Mouse (Mus musculus): ENCODE measurements around the gene Gatd1.

Gatd1 gene

DNA sequence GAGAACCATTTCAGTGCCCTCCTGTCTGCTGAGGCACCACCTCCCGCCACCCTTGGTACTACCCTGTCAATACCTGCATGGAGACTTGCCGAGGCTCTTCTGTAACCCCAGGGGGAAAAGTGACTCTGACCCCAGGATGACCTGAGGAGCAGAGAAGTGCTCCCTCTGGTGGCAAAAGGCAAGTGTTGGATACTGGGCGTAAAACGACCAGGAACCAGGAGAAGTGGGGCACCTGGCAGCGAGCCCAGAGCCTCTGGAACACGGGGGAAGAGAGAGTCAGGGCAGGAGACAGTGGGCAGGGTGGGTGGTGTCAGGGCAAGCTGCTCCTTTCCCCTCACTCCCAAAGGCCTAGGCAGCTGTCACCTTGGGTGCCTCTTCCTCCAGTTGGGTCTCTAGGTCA, 26.7 kb upstream of the Gatd1 start:
- peak; percentile 74 for DNase-seq

DNA sequence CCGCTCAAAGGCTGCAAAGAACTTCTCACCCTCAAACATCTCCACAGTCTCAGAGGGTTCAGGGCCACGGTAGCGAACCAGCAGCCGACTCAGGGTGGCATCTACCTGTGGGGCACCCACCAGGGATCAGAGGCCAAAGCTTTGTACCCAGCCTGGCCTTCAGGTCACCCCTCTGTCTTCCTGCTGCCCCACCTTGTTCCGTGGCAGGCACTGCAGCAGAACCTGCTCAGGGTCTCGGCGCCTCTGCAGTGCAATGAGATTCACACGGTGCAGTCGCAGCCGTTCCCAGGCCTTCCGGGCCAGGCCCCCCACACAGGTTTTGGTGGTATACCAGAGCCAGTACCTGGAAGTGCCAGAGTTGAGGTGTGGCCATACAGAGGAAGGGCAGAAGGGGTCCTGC, 25.9 kb upstream of the Gatd1 start:
- DNase-seq: no peak

DNA sequence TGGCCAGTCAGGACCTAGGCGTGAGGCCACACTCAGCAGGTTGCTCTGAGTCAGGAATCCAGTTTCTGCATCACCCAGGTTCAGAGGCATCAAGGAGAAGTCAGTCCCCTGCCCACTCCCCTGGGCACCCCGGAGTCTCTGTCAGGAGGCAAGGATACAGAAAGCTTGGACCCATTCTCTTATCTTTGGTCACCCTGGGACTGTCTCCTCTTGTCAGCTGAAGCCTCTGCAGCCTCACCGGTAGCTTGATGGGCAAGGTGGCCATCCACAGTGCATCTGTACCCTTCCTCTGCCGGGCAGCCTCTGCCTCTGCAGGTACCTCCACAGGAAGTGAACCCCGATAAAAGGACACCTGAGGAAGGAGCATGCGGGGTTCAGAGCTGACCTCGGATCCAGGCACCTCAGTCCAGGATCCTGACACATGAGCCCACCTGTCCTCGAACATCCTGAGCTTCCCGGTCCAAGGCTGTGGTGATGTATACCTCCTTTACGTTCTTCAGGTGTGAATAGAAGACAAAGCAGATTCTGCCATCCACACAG, 25.3 kb upstream of the Gatd1 start:
- no peak for DNase-seq

DNA sequence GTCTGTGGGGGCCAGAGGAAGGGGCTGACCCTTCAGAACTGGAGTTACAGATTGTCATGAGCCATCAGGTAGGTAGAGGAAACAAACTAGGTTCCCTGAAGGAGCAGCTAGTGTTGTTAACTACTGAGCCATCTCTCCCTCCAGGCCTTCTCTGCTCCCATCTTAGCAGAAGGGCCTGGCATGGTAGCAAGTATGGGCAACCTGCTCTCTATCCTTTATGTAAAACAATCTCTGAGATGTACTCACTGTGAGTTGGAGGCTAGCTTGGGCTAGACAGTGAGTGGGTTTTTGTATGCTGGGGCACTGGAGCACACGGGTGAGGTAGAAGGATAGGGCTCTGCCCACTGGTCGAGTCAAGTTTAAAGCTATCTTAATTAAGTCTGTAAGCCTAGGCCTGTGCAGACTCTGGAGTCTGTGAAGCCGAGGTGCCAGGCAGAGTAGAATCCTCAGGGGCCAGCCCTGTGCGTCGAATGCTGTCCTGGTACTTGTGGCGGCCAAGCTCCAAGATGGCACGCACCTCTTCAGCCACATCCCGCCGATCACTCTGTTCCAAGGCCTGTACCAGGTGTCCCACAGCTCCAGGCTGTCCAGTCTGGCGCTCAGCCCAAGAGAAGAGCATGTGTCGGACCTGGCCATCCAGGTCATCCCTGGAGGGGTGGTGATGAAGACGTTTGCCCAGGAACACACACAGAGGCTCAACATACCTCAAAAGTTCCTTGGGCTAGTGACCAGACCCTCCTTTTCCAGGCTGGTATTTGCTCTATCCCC, 24.4 kb upstream of the Gatd1 start:
- no peak for DNase-seq

DNA sequence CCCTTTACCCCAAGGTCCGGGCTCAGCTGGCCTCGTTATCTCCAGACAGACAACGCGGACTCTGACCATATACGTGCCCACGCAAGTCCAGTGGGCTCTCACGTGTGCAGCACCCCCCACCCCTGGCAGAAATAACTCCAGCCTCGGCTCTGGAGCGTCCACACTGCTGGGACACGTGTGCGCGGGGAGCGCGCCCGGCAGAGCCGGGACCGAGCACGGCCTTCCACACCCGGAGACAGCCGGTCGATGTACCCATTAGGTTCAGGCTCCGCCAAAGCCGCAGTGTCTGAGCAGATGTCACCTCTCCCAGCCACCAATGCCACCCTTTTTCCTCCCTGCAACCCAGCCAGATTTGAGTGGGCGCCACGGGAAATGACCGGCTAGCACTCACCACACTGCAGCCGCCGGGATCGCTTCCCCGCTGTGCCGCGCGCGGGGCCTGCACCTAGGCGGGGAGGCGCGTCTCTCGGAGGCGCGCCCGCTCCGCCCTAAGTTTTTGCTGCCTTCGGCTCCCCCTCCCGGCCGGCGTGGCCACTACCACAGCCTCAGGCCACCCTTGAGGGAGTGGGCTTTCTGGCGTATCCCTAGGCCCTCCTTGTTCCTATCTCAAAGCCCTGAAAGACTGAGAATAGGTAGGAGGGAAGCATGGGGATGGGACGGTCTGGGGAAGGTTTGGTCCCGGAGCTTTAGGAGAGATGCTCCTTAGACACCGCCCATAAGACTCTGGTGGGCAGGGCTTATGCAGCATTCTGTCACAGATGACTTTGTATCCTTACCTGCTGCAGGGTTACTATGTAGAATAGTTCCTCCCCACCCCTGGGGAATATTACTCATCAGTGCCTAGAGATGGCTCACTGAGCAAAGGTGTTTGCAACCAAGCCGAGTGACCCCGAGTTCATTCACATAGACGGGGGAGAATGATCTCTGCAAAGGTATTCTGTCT, 23.5 kb upstream of the Gatd1 start, which contains the start of gene Slc25a22:
Gene Slc25a22 (minus strand): TSS at position 715 of the 943 bp plus-strand sequence.
- peak; percentile 87 for DNase-seq

DNA sequence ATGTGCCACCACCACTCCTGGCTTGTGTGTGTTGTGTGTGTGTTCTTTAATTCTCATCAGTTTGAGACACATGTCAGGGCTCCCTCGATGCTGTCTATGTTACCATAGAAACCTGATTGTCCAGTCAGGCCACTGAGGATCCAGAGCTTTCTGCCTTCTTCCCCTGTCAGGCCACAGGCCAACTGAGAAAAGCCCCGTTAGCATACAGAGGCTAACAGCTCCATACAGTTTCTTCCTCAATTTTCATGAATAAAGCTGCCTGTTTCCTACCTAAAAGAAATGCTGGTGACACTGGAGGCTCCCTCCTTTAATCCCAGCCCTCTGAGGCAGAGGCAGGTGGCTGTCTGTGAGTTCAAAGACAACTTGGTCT, 22.6 kb upstream of the Gatd1 start:
- no peak for DNase-seq

DNA sequence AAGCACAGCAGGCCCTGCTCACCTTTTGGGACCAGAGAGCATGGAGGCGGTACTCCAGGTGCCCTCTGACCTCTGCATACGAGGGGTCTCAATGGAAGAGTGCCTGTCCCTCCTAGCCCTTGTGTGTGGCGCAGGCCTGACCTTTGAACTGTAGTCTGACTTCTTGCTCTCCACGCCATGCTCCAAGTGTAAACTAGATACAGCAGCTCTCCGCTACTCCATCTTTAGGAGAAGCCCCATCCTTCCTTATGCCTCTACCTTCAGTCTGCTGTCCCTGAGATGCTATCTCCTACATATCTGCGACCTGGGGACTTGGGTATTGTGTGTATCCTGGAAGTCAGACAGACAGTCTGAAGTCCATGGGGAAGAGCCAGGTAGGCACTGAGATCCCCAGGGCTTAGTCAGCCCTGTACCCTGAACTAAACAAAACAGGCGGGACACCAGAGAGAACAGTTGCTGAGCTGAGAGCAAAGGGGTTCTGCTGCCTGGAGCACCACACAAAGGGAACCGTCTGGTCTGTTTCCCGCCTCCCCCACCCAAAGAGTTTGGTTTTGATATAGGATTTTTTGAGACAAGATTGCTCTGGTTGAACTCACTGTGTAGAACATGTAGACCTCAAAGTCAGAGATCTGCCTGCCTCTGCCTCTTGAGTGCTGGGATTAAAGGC, 22.1 kb upstream of the Gatd1 start:
- DNase-seq: no peak

DNA sequence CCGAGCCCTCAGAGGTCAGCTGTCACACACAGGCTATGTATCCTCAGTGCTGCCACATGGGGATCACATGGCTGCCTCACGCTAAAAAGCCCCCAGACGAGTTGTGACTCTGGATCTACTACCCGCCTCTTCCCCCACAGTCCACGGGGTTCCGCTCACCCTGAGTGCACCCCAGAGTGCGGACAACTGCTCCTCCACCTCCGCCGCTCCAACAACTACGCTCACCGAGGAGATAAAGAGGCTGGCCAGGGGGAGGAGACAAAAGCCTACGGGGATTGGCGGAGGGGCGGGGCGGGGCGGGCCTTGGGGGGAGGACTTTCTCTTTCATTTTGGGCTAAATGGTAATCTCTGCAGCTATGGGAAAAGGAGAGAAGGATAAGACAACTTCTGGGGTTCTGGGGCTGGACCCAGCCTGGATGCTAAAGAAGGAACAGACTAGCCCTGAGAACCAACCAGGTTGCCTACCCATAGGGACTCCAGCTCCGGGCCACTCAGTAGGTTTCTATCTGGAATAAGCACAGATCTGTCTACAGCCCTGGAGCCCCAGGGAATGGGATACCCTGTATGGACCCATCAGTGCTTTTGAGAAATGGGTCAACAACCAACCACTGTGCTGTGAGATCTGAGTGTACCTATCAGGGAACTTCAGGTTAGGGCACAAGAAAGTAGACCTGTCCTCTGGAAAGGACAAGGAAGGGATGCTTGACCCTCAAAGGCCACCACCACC, 21.4 kb upstream of the Gatd1 start:
- DNase-seq: peak; percentile 58

DNA sequence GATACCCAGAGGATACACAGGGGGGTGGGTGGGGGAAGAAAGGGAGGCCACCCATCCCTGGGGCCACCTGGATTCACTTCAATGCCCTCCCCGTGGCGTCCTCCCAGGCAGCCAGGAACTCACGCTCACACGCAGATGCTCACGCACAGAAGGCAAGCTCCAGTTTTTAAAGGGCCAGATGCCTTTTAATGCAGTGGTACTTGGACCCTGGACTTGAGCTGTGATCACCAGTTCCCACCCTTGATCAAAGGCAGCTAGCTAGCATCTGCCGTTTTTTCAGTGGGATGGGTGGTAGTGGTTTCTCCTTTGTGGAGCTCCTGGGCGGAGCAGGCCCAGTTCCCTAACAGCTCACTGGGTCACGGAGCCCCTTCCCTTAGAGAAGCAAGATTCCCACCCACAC, 20.5 kb upstream of the Gatd1 start:
- peak; percentile 47 for DNase-seq

DNA sequence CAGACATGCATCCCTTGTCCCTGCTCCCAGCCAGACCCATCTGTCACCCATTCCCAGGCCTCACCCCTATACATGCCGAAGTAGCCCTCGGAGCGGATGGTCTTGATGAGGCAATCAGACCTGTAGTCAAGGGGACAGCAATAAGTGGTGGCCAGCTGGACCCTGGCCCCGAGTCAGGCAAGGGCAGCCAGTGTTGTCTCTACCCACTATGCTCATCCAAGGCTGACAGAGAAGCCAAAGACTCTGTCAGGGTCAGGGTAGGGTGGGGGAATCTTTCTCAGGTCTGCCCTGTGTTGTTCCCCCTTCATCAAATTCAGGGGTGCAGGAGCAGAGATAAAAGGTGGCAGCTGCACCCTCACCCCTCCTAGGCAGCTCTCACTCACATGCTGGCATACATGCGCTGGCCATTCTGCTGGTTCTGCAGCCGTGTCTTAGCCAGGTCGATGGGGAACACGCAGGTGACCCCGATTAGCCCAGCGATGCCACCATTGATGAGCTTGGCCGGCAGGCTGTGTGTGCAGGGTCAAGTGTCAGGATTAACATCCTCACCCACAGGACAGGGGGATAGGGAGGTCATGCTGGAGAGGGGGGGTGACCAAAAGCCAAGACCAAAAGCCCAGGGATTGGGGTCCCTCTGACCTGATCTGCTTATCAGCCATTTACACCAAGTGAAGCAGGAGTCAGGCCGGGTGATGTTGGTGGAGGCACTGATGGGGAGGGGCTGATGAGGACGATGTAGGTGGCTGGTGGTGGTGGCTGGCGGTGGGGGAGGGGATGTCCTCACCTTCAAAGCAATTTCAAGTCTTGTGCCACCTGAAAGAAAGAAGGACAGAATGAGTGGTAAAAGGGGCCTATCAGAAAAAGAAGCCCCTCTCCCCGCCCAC, 19.8 kb upstream of the Gatd1 start:
- no peak for DNase-seq

DNA sequence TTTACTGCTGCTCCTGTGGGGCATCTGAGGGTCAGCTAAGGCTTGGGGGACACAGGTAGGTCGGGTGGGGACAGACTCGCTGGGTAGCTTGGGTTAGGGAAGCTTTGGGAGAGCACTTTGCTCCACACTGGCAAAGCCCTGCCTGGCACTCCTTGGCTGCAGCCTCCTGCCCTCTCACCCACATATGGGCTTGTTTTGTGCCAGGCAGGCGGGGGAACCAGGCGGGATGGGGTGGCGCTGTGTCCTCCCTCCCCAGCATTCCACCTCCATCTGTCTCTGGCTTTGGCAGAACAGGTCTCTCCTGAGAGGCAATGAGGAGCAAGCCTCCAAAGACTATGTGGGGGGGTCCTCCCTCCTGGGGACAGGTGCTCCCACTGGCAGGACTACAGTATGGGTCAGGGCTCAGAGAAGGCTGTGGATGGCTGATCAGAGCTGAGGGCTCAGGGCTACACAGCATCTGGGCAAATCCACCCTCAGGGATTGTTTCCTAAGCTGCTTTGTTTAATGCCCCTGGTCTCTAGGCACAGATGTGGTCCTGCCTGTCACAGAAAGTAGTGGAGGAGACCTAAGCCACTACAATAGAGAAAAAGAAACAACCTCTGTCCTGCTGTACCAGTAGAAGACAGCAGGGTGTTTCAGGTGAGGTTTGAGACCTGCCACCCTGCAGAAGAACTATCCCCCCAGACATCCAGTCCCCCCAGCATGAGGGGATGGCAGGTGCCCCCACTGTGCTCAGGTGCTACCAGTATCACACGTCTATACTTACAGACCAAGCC, 19.0 kb upstream of the Gatd1 start:
- no peak for DNase-seq

DNA sequence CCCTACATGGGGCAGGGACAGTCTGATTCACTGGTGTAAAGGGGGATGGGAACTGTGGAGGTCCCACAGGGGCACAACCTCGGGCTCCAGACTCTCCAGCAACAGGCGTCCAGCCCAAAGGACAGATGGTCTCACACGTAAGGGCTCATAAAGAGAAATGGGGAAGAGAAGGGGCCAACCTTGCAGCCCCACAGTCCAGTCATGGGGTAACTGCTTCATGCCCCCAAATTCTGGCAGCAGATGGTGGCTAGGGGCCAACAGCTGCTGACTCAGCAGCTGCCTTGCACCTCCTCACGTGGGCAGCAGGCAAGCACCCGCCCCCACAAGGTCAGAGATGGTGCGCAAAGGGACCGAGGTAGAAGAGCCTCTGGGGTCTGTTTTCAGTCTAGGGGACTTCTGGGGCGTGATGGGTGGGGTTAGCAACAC, 18.3 kb upstream of the Gatd1 start:
- no peak for DNase-seq

DNA sequence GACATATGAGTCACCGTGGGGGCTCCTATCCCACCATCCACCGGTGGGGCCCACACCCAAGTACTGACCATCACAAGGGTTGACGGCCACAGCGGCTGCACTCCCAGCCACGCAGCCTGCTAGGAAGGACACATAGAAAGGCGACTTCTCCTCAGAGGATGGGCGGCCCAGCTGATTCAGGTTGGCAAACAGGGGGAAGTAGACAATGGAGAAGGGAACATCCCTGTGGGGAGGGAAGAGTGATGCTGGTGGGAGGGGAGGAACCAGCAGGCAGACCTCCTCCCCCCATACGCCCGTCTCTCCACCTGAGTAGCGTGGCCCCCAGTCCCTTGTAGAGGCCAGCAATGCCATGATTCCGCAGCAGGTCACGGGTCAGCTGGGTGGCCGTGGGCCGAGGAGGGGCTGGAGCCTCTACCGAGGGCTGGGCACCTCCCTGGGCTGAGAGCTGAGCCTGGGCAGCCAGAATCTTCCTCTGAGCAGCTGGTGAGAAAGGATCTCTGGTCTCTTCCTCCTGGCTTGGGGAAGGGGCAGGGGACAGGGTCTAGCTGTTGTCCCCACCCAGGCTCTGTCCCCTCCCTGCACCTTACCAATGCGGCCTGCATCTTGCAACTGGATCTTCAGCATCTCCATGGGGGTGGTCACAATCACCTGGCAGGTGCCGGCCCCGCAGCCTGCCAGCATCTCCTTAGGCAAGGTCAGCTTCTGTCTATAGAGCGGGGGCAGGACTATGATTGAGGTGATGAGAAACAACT, 17.7 kb upstream of the Gatd1 start:
- DNase-seq: no peak

DNA sequence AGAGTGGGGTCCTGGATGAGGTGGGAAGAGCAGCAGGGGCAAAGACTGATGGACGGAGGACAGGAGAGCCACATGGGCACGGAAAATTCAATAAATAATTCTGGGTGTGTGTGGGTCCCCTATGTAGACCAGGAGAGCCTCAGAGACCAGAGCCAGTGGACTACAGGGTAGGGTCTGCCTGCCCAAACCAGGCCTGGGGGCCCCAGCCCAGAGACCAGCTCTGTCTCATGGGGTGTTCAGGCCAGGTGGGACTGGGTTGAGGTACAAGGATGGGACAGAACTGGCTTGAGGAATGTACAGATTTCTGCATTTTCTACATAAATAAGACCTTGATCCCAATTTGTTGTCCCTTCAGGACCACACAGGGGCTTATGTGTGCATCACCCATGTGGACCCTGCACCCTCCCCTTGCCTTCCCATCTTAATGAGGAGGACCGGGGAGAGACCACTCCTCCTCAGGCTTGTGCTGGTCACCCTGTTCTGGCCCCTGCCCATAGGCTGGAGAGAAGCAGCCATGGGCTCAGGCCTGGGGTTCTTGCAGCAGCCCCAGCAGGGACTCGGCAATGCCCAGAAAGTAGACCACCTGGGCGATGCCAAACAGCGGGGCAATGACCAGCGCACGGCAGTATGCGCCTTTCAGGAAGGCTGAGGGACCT, 16.8 kb upstream of the Gatd1 start:
- DNase-seq: no peak

DNA sequence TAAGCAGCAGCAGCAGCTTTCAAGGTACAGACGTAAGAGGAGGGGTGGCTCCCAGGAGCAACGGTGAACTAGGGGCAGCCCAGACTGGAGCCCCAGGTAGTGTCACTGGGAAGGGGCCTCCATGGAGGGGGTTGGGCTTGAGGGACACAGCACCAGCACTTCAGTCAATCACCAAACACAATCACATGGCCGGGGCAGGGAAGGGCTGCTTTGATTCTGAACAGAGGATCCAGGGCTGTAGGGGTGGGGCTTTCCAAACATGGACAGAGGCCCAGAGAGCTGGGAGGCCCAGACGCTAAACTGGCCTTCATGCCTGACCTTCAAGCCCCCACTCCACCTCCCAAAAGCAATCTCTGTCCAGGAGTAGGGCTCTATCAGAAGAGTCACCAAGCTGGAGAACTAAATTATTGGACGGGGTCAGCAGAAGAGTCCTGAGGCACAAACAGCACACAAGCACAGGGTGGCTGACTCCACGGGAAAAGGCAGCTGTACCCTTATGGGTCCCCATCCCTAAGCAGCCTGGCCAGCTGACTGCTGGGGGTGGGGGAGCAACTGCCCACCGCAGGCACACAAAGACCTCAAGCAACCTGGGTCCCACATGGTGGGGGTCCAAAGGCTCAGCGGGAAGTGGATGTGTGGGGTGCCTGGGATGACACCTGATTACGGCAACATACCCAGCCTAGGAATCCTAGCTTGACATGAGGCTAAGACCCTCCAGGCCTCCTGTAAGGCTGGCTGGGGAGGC, 16.1 kb upstream of the Gatd1 start:
- no peak for DNase-seq

DNA sequence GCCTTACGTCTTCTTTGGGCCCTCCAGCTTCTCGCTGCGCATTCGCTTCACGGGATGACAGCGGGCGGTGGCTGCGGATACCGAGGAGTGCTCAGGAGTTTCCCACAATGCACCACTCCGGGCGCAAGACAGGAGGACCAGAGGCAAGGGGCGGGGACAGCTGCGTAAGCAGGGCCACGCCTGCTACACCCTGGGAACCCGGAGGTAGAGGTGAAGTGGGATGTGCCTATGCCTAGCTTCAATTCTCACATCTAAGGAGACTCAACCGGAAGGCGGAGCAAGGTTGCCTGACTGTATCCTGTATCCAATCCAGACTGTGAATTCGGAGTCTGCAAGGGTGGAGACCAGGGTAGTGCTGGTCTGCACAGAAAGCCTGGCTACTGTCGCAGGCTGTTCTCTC, 15.4 kb upstream of the Gatd1 start, which contains the start of gene Cend1:
Gene Cend1 (minus strand): TSS at position 182 of the 400 bp plus-strand sequence.
- DNase-seq: peak; percentile 72

DNA sequence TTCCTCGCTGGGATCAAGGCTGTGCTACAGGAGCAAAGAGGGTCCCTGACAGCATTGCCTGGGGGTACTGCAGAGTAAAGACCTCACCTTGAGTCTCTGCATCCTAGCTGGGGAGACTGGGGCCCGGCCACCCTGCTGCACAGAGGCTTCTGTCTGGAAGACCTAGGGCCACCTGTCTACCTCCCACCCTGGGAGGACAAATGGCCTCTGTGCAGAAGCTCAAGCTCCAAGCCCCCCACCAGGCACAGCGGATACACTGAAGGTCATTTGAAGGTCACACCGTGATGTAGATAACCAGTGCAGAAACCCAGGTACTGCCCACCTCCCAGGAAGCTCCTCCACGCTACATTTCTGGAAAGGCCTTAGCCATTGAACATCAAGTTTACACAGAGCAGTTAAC, 14.8 kb upstream of the Gatd1 start:
- DNase-seq: no peak

DNA sequence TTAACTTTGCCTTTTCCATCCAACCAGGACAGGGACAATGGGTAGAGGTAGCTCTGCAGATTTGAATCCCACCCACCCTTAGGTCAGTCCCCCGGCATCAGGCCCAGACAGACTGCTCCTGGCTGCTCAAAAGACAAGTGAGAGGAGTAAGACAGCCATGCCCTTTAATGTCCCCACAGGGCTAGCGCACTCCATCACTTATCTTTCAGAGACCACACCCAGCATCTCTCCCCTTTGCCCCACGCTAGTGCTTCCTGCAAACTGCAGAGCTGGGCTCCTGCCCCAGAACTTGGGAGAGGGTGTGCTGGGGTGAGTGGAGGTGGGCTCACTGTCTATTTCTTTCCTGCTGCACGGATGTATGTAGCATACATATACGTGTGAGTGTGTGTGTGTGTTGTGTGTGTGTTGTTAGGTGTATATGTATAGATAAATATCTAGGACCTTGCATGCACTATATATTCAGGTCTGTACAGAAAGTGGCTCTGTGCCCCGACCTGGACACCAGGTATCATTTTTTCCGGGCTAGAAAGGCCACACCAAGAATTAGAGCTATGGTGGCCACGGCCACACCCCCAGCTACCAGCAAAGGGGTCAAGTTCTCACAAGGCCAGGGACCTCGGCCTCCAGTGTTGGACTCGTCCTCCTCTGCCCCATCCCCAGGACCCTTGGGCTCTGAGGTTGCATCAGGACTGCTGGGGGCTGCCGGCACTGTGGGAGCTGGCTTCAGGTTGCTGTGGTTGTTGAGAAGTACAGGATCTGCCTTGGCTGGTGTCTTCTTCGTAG, 13.2 kb upstream of the Gatd1 start:
- DNase-seq: no peak

Measured in right cerebral cortex, postnatal 4 days (tissue).